Mouse (Mus musculus) ES-E14 (cell line): Measurements from ENCODE around the gene Slc25a13. TPM values are rescaled to one million over a fixed set of nuclear protein-coding genes. Genes with fewer than 3 reads are reported as not detected.
A peak's percentile ranks its signal among the peaks of the same experiment; 100 is the strongest.

ENCODE experiments used
- DNase-seq: peaks from one replicate; pipeline ENCODE4 v3.0.0-alpha.2; 2013; ENCODE audit warnings: low read depth, low spot score
- H3K27ac ChIP-seq: 2 replicates; pipeline ENCODE4 v1.5.1; 2012; ENCODE audit warnings: low read depth, mild to moderate bottlenecking, low read length, moderate library complexity, mixed read lengths; ENCODE audit not compliant: poor library complexity, insufficient read depth, severe bottlenecking
- H3K36me3 ChIP-seq: 2 replicates; pipeline ENCODE4 v1.6.1; 2012; ENCODE audit warnings: mild to moderate bottlenecking, low read length, moderate library complexity, mixed read lengths; ENCODE audit not compliant: control insufficient read depth, poor library complexity, insufficient read depth, severe bottlenecking
- H3K4me1 ChIP-seq, 2 experiments: fragments of 150-350 bp in 1 of 2; sonication (generic) in 1 of 2; 2 replicates each; pipeline ENCODE4 v1.6.1; 2012; ENCODE audit warnings: low read length in 2 of 2, mild to moderate bottlenecking in 1 of 2, mixed read lengths in 1 of 2; ENCODE audit not compliant: control insufficient read depth in 2 of 2, insufficient read depth in 2 of 2, poor library complexity in 1 of 2
- H3K4me3 ChIP-seq, 2 experiments: fragments of 150-350 bp in 1 of 2; sonication (generic) in 1 of 2; 2 replicates each; pipeline ENCODE4 v1.5.1; 2012; ENCODE audit warnings: low read length in 2 of 2, low read depth in 1 of 2, mild to moderate bottlenecking in 1 of 2, mixed read lengths in 1 of 2; ENCODE audit not compliant: insufficient read depth in 1 of 2, poor library complexity in 1 of 2, severe bottlenecking in 1 of 2
- H3K9ac ChIP-seq: 2 replicates; pipeline ENCODE4 v1.6.1; 2012; ENCODE audit warnings: low read depth, mild to moderate bottlenecking, low read length, mixed read lengths; ENCODE audit not compliant: poor library complexity, insufficient read depth, severe bottlenecking
- H3K9me3 ChIP-seq: fragments of 150-350 bp; sonication (generic); 2 replicates; pipeline ENCODE4 v1.6.1; 2012; ENCODE audit warnings: low read depth, mild to moderate bottlenecking, low read length; ENCODE audit not compliant: control insufficient read depth, insufficient read depth
- CHD2 ChIP-seq: IDR thresholded peaks from 2 replicates; pipeline ENCODE4 v1.6.1; 2014; ENCODE audit warnings: mild to moderate bottlenecking, low read depth, low read length, inconsistent platforms
- HCFC1 ChIP-seq: IDR thresholded peaks from 2 replicates; pipeline ENCODE4 v1.6.1; 2012; ENCODE audit warnings: low read length, inconsistent platforms, borderline replicate concordance; ENCODE audit not compliant: insufficient read depth
- MAFK ChIP-seq: IDR thresholded peaks from 2 replicates; pipeline ENCODE4 v1.6.1; 2014; ENCODE audit warnings: mild to moderate bottlenecking, low read depth, low read length, inconsistent platforms; ENCODE audit not compliant: insufficient read depth
- ZC3H11A ChIP-seq: IDR thresholded peaks from 2 replicates; pipeline ENCODE4 v1.6.1; 2012; ENCODE audit warnings: low read depth, mild to moderate bottlenecking, inconsistent platforms, low read length, borderline replicate concordance
- ZNF384 ChIP-seq: IDR thresholded peaks from 2 replicates; pipeline ENCODE4 v1.6.1; 2012; ENCODE audit warnings: low read depth, low read length, inconsistent platforms
- in situ Hi-C, 2 experiments: fragments of 600-800 bp; cut with MboI; formaldehyde crosslinking; loops; one replicate each; pipeline ENCODE4 v1.15.1; 2025; ENCODE audit warnings: low sequenced_read_pairs in 2 of 2, inconsistent platforms in 1 of 2; ENCODE audit not compliant: unreplicated experiment in 2 of 2
- total RNA-seq: library from RNA; depleted of rRNA; stranded (reverse); fragments of 300-350 nt; gene quantifications from 2 replicates; pipeline ENCODE4 v1.2.3, GENCODE M21; 2012

Gene Slc25a13
- total RNA-seq, 1 experiment: 53.5 TPM

DNA sequence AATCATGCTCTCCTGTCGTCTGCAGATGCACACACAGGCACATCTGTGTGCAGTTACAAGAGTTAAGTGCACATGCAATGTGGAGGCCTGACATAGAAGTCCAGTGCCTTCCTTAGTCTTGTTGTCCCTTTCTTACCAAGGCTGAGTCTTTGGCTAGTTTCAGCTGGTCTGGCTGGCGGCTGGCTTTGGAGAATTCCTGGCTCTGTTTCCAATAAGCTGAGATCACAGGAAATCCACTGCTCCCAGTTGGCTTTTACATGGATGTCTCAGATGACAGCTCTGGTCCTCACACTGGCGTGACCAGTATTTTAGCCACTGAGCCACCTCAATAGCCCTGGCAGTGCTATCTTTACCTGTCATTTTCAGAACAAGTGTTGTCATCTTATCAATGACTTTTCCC, 126.0 kb downstream of the Slc25a13 start:
- Histone ChIP-seq H3K9ac (no peak overlapping the region), H3K9me3 (no peaks in the 10 kb centered on the region), H3K4me3 (no peak overlapping the region), H3K27ac (no peak overlapping the region), H3K36me3 (peaks cover 17% of the 10 kb centered on the region), H3K4me1 (no peaks in the 10 kb centered on the region)
- DNase-seq: no peak
- no peak for TF ChIP-seq HCFC1
- TF ChIP-seq CHD2: no peak
- TF ChIP-seq ZNF384: no peak
- TF ChIP-seq MAFK: no peak
- TF ChIP-seq ZC3H11A: no peak
- in situ Hi-C loops: no loop called here

DNA sequence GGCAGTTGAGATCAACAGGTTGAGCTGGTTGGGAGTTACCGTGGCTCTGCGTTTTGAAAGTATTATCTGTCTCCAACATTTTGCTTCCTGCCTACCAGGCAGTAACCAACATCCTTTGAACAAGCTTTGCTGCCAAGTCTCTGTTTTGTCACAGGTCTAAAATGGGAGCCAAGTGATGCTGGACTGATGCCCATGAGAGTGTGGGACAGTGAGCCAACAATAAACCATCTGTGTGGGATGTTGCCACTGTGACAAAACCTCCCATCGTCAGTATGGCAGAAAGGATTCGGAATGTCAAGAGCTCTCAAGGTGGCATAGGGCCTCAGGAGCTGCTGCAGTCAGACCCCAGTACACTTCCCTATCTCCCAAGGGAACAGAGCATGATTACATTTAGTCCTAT, 128.8 kb downstream of the Slc25a13 start:
- no peak overlapping the region for H3K27ac ChIP-seq
- H3K9ac ChIP-seq: no peak overlapping the region
- no peaks in the 10 kb centered on the region for H3K9me3 ChIP-seq
- in situ Hi-C loops: no loop called here
- H3K4me3 ChIP-seq: no peak overlapping the region
- H3K4me1 ChIP-seq: no peaks in the 10 kb centered on the region
- H3K36me3 ChIP-seq: peaks cover 14% of the 10 kb centered on the region
- no peak for TF ChIP-seq ZNF384
- TF ChIP-seq ZC3H11A: no peak
- no peak for TF ChIP-seq MAFK
- no peak for TF ChIP-seq CHD2
- TF ChIP-seq HCFC1: no peak
- no peak for DNase-seq

- in situ Hi-C loops: no loop called here
Measured at GRCm38 (mm10) chr6:6080484-6080883, 136.5 kb downstream of the Slc25a13 start.

DNA sequence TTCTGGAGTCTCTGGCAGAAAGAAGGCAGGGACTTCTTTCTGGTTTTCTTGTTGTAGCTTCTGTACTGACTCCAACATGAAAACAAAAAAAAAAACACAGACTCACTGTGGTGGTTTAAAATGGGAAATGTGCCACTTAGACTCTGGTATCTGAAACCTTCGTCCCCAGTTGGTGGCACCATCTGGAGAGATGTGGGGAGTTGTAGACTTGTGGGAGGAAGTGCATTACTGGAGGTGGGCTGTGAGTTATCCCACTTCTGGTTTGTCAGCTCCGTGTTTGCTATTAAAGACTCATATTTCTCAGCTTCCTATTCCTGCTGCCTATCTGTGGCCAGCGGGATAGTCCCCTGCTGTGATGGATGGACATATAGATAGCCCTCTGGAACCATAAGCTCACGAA, 139.7 kb downstream of the Slc25a13 start:
- DNase-seq: no peak
- Histone ChIP-seq H3K9ac (no peak overlapping the region), H3K9me3 (no peaks in the 10 kb centered on the region), H3K4me1 (no peaks in the 10 kb centered on the region), H3K36me3 (no peaks in the 10 kb centered on the region; the same call in none of the 2 replicates), H3K4me3 (no peak overlapping the region), H3K27ac (no peak overlapping the region)
- TF ChIP-seq ZC3H11A (no peak), ZNF384 (no peak), MAFK (no peak), HCFC1 (no peak), CHD2 (no peak)
- in situ Hi-C loops: no loop called here

More at GRCm38 (mm10) chr6:6080484-6080883, 136.5 kb downstream of the Slc25a13 start:
- peaks cover 4% of the 10 kb centered on the region for H3K36me3 ChIP-seq
- H3K9me3 ChIP-seq: no peaks in the 10 kb centered on the region
- H3K4me1 ChIP-seq: no peaks in the 10 kb centered on the region
- no peak overlapping the region for H3K4me3 ChIP-seq
- H3K27ac ChIP-seq: no peak overlapping the region
- TF ChIP-seq ZC3H11A (no peak), HCFC1 (no peak), ZNF384 (no peak), MAFK (no peak), CHD2 (no peak)
- H3K9ac ChIP-seq: no peak overlapping the region
- no peak for DNase-seq

- Histone ChIP-seq H3K36me3 (peaks cover 2% of the 10 kb centered on the region), H3K4me3 (no peak overlapping the region), H3K9me3 (no peaks in the 10 kb centered on the region), H3K27ac (no peak overlapping the region), H3K9ac (no peak overlapping the region), H3K4me1 (no peaks in the 10 kb centered on the region)
- TF ChIP-seq HCFC1: no peak
- no peak for TF ChIP-seq ZNF384
- no peak for TF ChIP-seq CHD2
- TF ChIP-seq ZC3H11A: no peak
- TF ChIP-seq MAFK: peak; percentile 89
- DNase-seq: no peak
- in situ Hi-C loops: no loop called here
Measured at GRCm38 (mm10) chr6:6075940-6076447, 141.0 kb downstream of the Slc25a13 start.
